Mouse (Mus musculus): ENCODE results near the gene F2. TPM values are rescaled to one million over a fixed set of nuclear protein-coding genes. Genes with fewer than 3 reads are reported as not detected.

Gene F2
- polyA plus RNA-seq, 1 experiment = not detected

DNA sequence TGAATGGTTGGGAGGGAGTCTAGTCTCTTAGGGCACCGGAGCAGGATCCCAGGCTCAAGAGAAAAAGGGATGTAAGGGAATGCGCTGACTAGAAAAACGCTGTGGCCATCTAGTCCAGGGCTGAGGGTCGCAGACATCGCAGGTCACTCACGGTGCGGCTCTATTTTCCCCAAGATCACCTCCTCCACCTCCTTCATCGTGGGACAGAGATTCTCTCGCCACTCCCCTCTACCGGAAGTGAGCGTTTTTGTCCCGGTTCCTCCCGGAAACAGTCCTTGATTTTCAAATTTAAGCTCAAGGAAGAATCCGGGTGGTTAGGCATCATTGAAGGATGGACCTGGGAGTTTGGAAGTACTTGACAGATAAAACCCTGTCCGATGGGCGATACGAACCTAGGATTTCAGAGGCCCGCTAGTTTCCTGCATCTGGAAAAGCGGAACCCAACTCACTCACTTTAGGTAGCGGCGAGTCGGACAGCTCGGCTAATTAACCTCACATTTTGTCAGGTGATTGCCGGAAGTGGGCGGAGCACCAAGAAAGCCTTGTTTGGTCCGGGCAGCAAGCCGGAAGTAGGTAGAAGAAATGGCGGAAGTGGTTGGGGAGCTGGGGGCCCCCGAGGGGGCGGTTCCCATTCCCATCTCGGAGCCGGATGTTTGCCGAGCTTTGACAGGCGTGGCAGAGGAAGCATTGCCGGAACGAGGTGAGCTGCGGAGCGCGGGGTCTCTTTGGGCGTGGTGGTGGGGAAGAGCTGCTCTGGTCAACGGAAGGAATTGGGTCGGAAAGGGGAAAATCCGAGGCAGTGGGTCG, 13.5 kb upstream of the F2 start, which contains the start of the genes Zfp408 and Arhgap1:
Gene Zfp408 (minus strand): TSS at position 239 of the 807 bp plus-strand sequence.
Gene Arhgap1 (plus strand): TSS at position 308 of the 807 bp plus-strand sequence.
- TF ChIP-seq CTCF (IDR thresholded peaks at IDR 0.05; ENCODE audit: borderline replicate concordance, insufficient read depth, low read length) = no peak
- TF ChIP-seq POLR2A (IDR thresholded peaks at IDR 0.05; ENCODE audit: low read depth, low read length) = peak; percentile 88
- H3K27ac ChIP-seq (ENCODE audit: insufficient read depth, low read length) = peak within 1 kb of the TSS; percentile 85
- peak within 1 kb of the TSS; percentile 91 for H3K4me3 ChIP-seq (ENCODE audit: insufficient read depth, low read length)
- H3K4me1 ChIP-seq (ENCODE audit: control insufficient read depth, insufficient read depth, low read length) = peaks cover 6% of the 10 kb centered on the region; the same call in 1 of the 2 replicates

- peaks cover 6% of the 10 kb centered on the region; the same call in 1 of the 2 replicates for H3K4me1 ChIP-seq (ENCODE audit: control insufficient read depth, insufficient read depth, low read length)
- H3K4me3 ChIP-seq (ENCODE audit: insufficient read depth, low read length) = peak overlapping the region; percentile 91
- TF ChIP-seq CTCF (IDR thresholded peaks at IDR 0.05; ENCODE audit: borderline replicate concordance, insufficient read depth, low read length) (no peak), POLR2A (IDR thresholded peaks at IDR 0.05; ENCODE audit: low read depth, low read length) (no peak)
- peak overlapping the region; percentile 85; the same call in 1 of the 2 replicates for H3K27ac ChIP-seq (ENCODE audit: insufficient read depth, low read length)
Observed at GRCm38 (mm10) chr2:91649152-91649551, 12.9 kb upstream of the F2 start.

- Histone ChIP-seq H3K4me1 (ENCODE audit: control insufficient read depth, insufficient read depth, low read length) (peaks cover 2% of the 10 kb centered on the region; the same call in 1 of the 2 replicates), H3K4me3 (ENCODE audit: insufficient read depth, low read length) (no peak overlapping the region), H3K27ac (ENCODE audit: insufficient read depth, low read length) (no peak overlapping the region)
- TF ChIP-seq POLR2A (IDR thresholded peaks at IDR 0.05; ENCODE audit: low read depth, low read length) (no peak), CTCF (IDR thresholded peaks at IDR 0.05; ENCODE audit: borderline replicate concordance, insufficient read depth, low read length) (peak; percentile 64; the same call in 1 of the 2 replicates)
Observed at GRCm38 (mm10) chr2:91646733-91647132, 10.5 kb upstream of the F2 start.

GRCm38 (mm10) chr2:91645811-91646210, 9.6 kb upstream of the F2 start:
- TF ChIP-seq POLR2A (IDR thresholded peaks at IDR 0.05; ENCODE audit: low read depth, low read length) (no peak), CTCF (IDR thresholded peaks at IDR 0.05; ENCODE audit: borderline replicate concordance, insufficient read depth, low read length) (no peak)
- Histone ChIP-seq H3K4me1 (ENCODE audit: control insufficient read depth, insufficient read depth, low read length) (no peaks in the 10 kb centered on the region), H3K27ac (ENCODE audit: insufficient read depth, low read length) (no peak overlapping the region), H3K4me3 (ENCODE audit: insufficient read depth, low read length) (no peak overlapping the region)

DNA sequence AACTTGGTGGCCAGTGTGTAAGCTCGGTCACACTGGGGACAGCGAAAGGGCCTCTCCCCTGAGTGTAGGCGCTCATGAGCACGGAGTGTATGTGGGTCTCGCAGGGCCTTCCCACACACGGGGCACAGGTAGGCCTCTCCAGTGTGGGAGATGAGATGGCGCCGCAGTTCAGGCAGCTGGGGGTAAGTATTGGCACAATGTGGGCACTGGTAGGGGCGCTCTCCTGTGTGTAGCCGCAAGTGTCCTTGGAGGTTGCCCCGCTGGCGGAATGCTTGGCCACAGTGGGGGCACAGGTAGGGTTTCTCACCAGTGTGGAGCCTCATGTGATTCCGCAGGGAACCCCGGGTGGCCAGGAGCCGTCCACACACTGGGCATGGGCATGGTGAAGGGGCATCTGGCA, 9.1 kb upstream of the F2 start:
- H3K4me3 ChIP-seq (ENCODE audit: insufficient read depth, low read length) = no peak overlapping the region
- no peak for TF ChIP-seq CTCF (IDR thresholded peaks at IDR 0.05; ENCODE audit: borderline replicate concordance, insufficient read depth, low read length)
- TF ChIP-seq POLR2A (IDR thresholded peaks at IDR 0.05; ENCODE audit: low read depth, low read length) = no peak
- H3K4me1 ChIP-seq (ENCODE audit: control insufficient read depth, insufficient read depth, low read length) = no peaks in the 10 kb centered on the region
- H3K27ac ChIP-seq (ENCODE audit: insufficient read depth, low read length) = no peak overlapping the region

DNA sequence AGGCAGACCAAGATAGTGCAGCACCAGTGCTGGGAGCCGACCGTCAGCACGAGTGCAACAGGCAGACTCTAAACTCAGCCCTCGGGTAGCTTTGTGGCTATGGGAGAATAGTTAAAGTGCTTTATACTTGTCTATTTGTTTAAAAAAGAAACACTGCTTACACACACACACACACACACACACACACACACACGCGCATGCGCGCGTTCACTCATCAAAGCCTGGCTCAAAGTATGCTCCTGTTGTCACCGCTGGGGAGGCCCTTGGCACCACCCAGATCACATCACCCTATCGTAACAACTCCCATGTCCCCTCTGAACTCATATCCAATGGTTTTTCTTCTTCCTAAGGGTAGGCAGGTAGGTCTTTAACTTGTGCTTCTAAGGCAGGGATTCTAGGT, 7.8 kb upstream of the F2 start:
- Histone ChIP-seq H3K4me1 (ENCODE audit: control insufficient read depth, insufficient read depth, low read length) (no peaks in the 10 kb centered on the region), H3K4me3 (ENCODE audit: insufficient read depth, low read length) (no peak overlapping the region), H3K27ac (ENCODE audit: insufficient read depth, low read length) (no peak overlapping the region)
- TF ChIP-seq POLR2A (IDR thresholded peaks at IDR 0.05; ENCODE audit: low read depth, low read length) (no peak), CTCF (IDR thresholded peaks at IDR 0.05; ENCODE audit: borderline replicate concordance, insufficient read depth, low read length) (no peak)

DNA sequence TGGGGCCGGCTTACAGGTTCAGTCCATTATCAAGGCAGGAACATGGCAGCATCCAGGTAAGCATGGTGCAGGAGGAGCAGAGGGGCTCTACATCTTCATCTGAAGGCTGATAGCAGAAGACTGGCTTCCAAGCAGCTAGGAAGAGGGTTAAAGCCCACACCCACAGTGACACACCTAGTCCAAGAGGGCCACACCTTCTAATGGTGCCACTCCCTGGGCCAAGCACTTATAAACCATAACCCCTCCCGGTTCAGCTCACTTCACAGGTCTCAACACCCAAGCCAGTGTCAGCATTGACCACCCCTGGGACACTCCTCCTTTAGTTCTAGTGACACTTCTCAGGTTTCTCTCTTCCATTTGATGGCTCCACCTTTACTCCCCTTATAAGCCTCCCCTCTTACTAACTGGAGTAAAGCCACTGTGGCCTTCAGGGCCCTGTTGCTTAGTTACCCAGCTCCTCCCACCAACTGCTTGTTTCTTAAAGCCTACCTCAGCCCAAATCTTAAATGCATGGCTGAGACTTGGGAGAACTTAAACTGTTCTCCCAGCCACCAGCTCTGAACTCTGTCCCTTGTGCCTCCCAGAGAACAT, 6.7 kb upstream of the F2 start:
- TF ChIP-seq CTCF (IDR thresholded peaks at IDR 0.05; ENCODE audit: borderline replicate concordance, insufficient read depth, low read length) (no peak), POLR2A (IDR thresholded peaks at IDR 0.05; ENCODE audit: low read depth, low read length) (no peak)
- Histone ChIP-seq H3K4me1 (ENCODE audit: control insufficient read depth, insufficient read depth, low read length) (no peaks in the 10 kb centered on the region), H3K4me3 (ENCODE audit: insufficient read depth, low read length) (no peak overlapping the region), H3K27ac (ENCODE audit: insufficient read depth, low read length) (no peak overlapping the region)

GRCm38 (mm10) chr2:91638931-91639330, 2.7 kb upstream of the F2 start:
- no peak overlapping the region for H3K27ac ChIP-seq (ENCODE audit: insufficient read depth, low read length)
- no peak for TF ChIP-seq CTCF (IDR thresholded peaks at IDR 0.05; ENCODE audit: borderline replicate concordance, insufficient read depth, low read length)
- no peak overlapping the region for H3K4me3 ChIP-seq (ENCODE audit: insufficient read depth, low read length)
- no peaks in the 10 kb centered on the region for H3K4me1 ChIP-seq (ENCODE audit: control insufficient read depth, insufficient read depth, low read length)

GRCm38 (mm10) chr2:91636727-91637338, 619 bp upstream of the F2 start:
- Histone ChIP-seq H3K4me3 (ENCODE audit: insufficient read depth, low read length) (no peak overlapping the region), H3K4me1 (ENCODE audit: control insufficient read depth, insufficient read depth, low read length) (no peaks in the 10 kb centered on the region), H3K27ac (ENCODE audit: insufficient read depth, low read length) (no peak overlapping the region)
- TF ChIP-seq CTCF (IDR thresholded peaks at IDR 0.05; ENCODE audit: borderline replicate concordance, insufficient read depth, low read length) (no peak), POLR2A (IDR thresholded peaks at IDR 0.05; ENCODE audit: low read depth, low read length) (no peak)
